Mouse (Mus musculus): ENCODE measurements at regions not wholly inside any gene's neighbourhood (a gene's known extent, or its start where the extent isn't known, plus 50 kb on each side); places are given as distances from the start of the nearest gene placed in this dataset.

DNA sequence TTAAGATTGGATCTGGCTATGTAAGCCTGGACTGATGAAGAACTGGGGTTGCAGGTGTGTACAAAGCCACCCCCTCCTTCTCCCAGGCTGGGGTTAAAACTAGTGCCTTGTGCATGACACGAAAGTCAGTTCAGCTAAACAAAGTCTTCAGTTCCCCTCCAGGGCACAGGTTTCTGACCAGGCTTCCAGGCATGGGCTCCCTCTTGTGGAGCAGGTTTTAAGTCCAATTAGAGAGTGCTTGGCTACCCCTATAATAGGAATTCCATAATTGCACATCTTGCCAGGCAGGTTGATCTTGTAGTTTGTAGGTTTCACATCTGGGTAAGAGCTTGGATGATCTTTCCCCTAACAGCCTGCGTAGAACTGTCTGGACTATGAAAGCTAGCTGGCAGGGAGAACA lies 285.2 kb upstream of the Npvf start:
- H3K79me2 ChIP-seq (replicated peaks; ENCODE audit: control insufficient read depth, extremely low read depth, insufficient read depth, poor library complexity, severe bottlenecking) = no peaks in the 10 kb centered on the region
- peak; percentile 24; the same call in 1 of the 2 replicates for TF ChIP-seq SMC3 (IDR thresholded peaks at IDR 0.05; ENCODE audit: low read depth, low read length)
- TF ChIP-seq RAD21 (IDR thresholded peaks at IDR 0.05; ENCODE audit: low read depth, low read length) = peak; percentile 13
- TF ChIP-seq CTCF (conservative IDR thresholded peaks at IDR 0.05 in 1 of 2, IDR thresholded peaks at IDR 0.05 in 1 of 2; ENCODE audit: low read depth in 2 of 2, low read length in 2 of 2) = peak in 1 of 2 experiments; percentile 51; a peak in 2 of 4 replicates
- no peak for TF ChIP-seq MAX (IDR thresholded peaks at IDR 0.05; ENCODE audit: low read length)
- no peak overlapping the region for H3K4me3 ChIP-seq (replicated peaks in 1 of 3; ENCODE audit: low read depth in 2 of 3, low read length in 2 of 3, poor library complexity in 1 of 3)
- in situ Hi-C loops (cut with MboI; ENCODE audit: low pct_ligation_motif_present, low pct_unique_long_range_greater_than_20kb, low sequenced_read_pairs) (loop anchor here (10.0 kb wide), 1 partner anchor 265 kb away; no protein-coding TSS in a partner anchor), dilution Hi-C loops (cut with MboI; ENCODE audit: extremely low pct_ligation_motif_present, extremely low pct_unique_long_range_greater_than_20kb, low sequenced_read_pairs) (no loop called here)
- no peaks in the 10 kb centered on the region for H3K9me3 ChIP-seq (replicated peaks; ENCODE audit: low read length)
- H3K4me2 ChIP-seq (ENCODE audit: insufficient read depth, low read depth, poor library complexity, severe bottlenecking) = no peak overlapping the region
- H3K9ac ChIP-seq (ENCODE audit: insufficient read depth, low read depth) = no peak overlapping the region
- H3K4me1 ChIP-seq (ENCODE audit: control insufficient read depth in 1 of 2, insufficient read depth in 2 of 2) = peaks cover 0 to 9% of the 10 kb centered on the region in 2 experiments; a peak in 1 of 4 replicates
- H3K27me3 ChIP-seq (replicated peaks) = no peaks in the 10 kb centered on the region
- no peaks in the 10 kb centered on the region for H3K36me3 ChIP-seq (replicated peaks in 1 of 2; ENCODE audit: control insufficient read depth in 1 of 2, insufficient read depth in 1 of 2, low read length in 1 of 2)
- peak; percentile 48 for DNase-seq (ENCODE audit: extremely low read depth)
- no peak overlapping the region for H3K27ac ChIP-seq (ENCODE audit: insufficient read depth, low read depth)

DNA sequence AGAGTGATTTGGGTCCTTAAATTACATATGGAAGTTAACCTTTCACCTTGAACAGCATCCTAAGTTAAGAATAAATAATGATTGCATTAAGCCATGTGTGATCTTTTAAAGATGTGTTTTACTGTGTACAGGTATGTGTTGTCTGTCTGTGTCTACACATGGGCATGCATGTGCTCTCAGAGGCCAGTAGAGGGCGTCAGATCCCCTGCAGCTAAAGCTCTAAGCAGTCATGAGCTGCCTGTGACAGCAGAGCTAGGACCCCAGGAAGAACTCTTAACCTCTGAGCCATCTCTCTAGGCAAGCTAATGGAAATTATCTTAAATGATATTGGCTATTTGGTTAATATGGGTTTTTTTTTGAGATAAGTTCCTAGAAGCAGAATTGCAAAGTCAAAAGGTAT lies 285.9 kb upstream of the Npvf start:
- no peak overlapping the region for H3K4me2 ChIP-seq (ENCODE audit: insufficient read depth, low read depth, poor library complexity, severe bottlenecking)
- in situ Hi-C loops (cut with MboI; ENCODE audit: low pct_ligation_motif_present, low pct_unique_long_range_greater_than_20kb, low sequenced_read_pairs) = no loop called here
- DNase-seq (ENCODE audit: extremely low read depth) = peak; percentile 13

DNA sequence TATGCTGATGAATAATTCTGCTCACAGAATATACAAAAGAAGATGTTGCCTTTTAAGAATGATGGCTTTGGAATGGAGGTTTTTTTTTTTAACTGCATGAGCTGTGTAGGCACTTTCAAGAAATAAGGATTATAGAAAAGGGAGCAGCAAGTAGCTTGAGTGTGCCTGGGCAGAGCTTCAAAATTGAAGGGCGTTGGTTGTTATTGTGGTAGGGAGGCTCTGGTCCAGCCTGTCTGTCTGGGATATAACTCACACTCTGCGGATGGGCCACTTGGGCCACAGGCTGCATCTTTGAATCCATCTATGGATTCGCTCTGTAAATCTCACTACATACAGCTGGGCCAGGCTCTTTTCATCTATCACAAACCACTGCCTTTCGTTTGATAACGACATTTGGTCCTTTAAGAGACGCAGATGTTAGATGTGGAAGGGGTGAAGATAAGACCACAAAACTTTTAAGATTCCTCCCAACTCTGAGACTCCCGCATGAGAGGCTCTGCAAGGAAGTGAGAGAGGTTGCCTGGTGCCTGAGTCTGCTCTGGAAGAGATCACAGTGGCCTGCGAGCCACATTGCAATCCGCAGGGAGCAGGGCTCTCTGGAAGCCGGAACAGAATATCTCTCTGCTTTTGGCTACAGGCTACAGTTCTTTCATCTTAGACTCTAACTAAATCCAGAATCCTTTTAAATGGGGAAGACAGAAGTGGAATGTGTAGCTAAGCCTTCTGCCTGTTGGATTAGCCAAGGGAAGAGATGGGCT lies 286.6 kb upstream of the Npvf start:
- no peak for DNase-seq (ENCODE audit: extremely low read depth)
- Histone ChIP-seq H3K9me3 (replicated peaks; ENCODE audit: low read length) (no peaks in the 10 kb centered on the region), H3K27ac (ENCODE audit: insufficient read depth, low read depth) (no peak overlapping the region), H3K27me3 (replicated peaks) (no peaks in the 10 kb centered on the region), H3K4me2 (ENCODE audit: insufficient read depth, low read depth, poor library complexity, severe bottlenecking) (no peak overlapping the region), H3K4me1 (ENCODE audit: control insufficient read depth in 1 of 2, insufficient read depth in 2 of 2) (peaks cover 0 to 12% of the 10 kb centered on the region in 2 experiments; a peak in 1 of 4 replicates), H3K79me2 (replicated peaks; ENCODE audit: control insufficient read depth, extremely low read depth, insufficient read depth, poor library complexity, severe bottlenecking) (no peaks in the 10 kb centered on the region), H3K9ac (ENCODE audit: insufficient read depth, low read depth) (no peak overlapping the region), H3K36me3 (replicated peaks in 1 of 2; ENCODE audit: control insufficient read depth in 1 of 2, insufficient read depth in 1 of 2, low read length in 1 of 2) (no peaks in the 10 kb centered on the region), H3K4me3 (replicated peaks in 1 of 3; ENCODE audit: low read depth in 2 of 3, low read length in 2 of 3, poor library complexity in 1 of 3) (no peak overlapping the region)
- in situ Hi-C loops (cut with MboI; ENCODE audit: low pct_ligation_motif_present, low pct_unique_long_range_greater_than_20kb, low sequenced_read_pairs) = no loop called here
- dilution Hi-C loops (cut with MboI; ENCODE audit: extremely low pct_ligation_motif_present, extremely low pct_unique_long_range_greater_than_20kb, low sequenced_read_pairs) = no loop called here
- TF ChIP-seq UBTF (IDR thresholded peaks at IDR 0.05; ENCODE audit: low read depth, low read length) (no peak), MAX (IDR thresholded peaks at IDR 0.05; ENCODE audit: low read length) (no peak), JUN (IDR thresholded peaks at IDR 0.05; ENCODE audit: insufficient read depth, low read depth, low read length) (no peak), ZMIZ1 (IDR thresholded peaks at IDR 0.05; ENCODE audit: low read depth, low read length) (no peak), KAT2A (IDR thresholded peaks at IDR 0.05; ENCODE audit: insufficient replicate concordance, low read length) (no peak), MEF2A (IDR thresholded peaks at IDR 0.05; ENCODE audit: borderline replicate concordance, low read depth, low read length) (no peak), SIN3A (IDR thresholded peaks at IDR 0.05; ENCODE audit: low read length) (no peak), RAD21 (IDR thresholded peaks at IDR 0.05; ENCODE audit: low read depth, low read length) (no peak), JUND (conservative IDR thresholded peaks at IDR 0.05; ENCODE audit: low read depth, low read length) (no peak), CHD1 (IDR thresholded peaks at IDR 0.05; ENCODE audit: low read depth, low read length) (no peak), MAZ (IDR thresholded peaks at IDR 0.05; ENCODE audit: low read depth, low read length) (no peak), USF2 (conservative IDR thresholded peaks at IDR 0.05; ENCODE audit: low read depth, low read length) (no peak), CTCF (conservative IDR thresholded peaks at IDR 0.05 in 1 of 2, IDR thresholded peaks at IDR 0.05 in 1 of 2; ENCODE audit: low read depth in 2 of 2, low read length in 2 of 2) (no peak), MXI1 (IDR thresholded peaks at IDR 0.05; ENCODE audit: low read depth, low read length) (no peak), MYC (IDR thresholded peaks at IDR 0.05; ENCODE audit: low read depth, low read length) (no peak), TBP (conservative IDR thresholded peaks at IDR 0.05; ENCODE audit: low read depth, low read length) (no peak), NRF1 (IDR thresholded peaks at IDR 0.05; ENCODE audit: low read depth, low read length) (no peak), EP300 (IDR thresholded peaks at IDR 0.05; ENCODE audit: low read length) (no peak), USF1 (IDR thresholded peaks at IDR 0.05; ENCODE audit: low read depth, low read length) (no peak), IRF4 (IDR thresholded peaks at IDR 0.05; ENCODE audit: low read depth, low read length) (no peak)

More for the DNA sequence above, 285.9 kb upstream of the Npvf start:
- no peaks in the 10 kb centered on the region for H3K36me3 ChIP-seq (replicated peaks in 1 of 2; ENCODE audit: control insufficient read depth in 1 of 2, insufficient read depth in 1 of 2, low read length in 1 of 2)
- no peaks in the 10 kb centered on the region for H3K79me2 ChIP-seq (replicated peaks; ENCODE audit: control insufficient read depth, extremely low read depth, insufficient read depth, poor library complexity, severe bottlenecking)
- H3K9ac ChIP-seq (ENCODE audit: insufficient read depth, low read depth) = no peak overlapping the region
- H3K27ac ChIP-seq (ENCODE audit: insufficient read depth, low read depth) = no peak overlapping the region
- H3K4me1 ChIP-seq (ENCODE audit: control insufficient read depth in 1 of 2, insufficient read depth in 2 of 2) = peaks cover 0 to 9% of the 10 kb centered on the region in 2 experiments; a peak in 1 of 4 replicates
- H3K9me3 ChIP-seq (replicated peaks; ENCODE audit: low read length) = no peaks in the 10 kb centered on the region
- H3K4me3 ChIP-seq (replicated peaks in 1 of 3; ENCODE audit: low read depth in 2 of 3, low read length in 2 of 3, poor library complexity in 1 of 3) = no peak overlapping the region
- no peaks in the 10 kb centered on the region for H3K27me3 ChIP-seq (replicated peaks)
- dilution Hi-C loops (cut with MboI; ENCODE audit: extremely low pct_ligation_motif_present, extremely low pct_unique_long_range_greater_than_20kb, low sequenced_read_pairs) = no loop called here
- peak; percentile 25 to 31; a peak in 2 of 4 replicates for TF ChIP-seq CTCF (conservative IDR thresholded peaks at IDR 0.05 in 1 of 2, IDR thresholded peaks at IDR 0.05 in 1 of 2; ENCODE audit: low read depth in 2 of 2, low read length in 2 of 2)
- TF ChIP-seq MAFK (IDR thresholded peaks at IDR 0.05; ENCODE audit: insufficient replicate concordance, low read length) = no peak
- no peak for TF ChIP-seq ZMIZ1 (IDR thresholded peaks at IDR 0.05; ENCODE audit: low read depth, low read length)
- 0 out of 2 replicates have a peak, but pooled peaks have one; percentile 7 for TF ChIP-seq SMC3 (IDR thresholded peaks at IDR 0.05; ENCODE audit: low read depth, low read length)
- no peak for TF ChIP-seq MAZ (IDR thresholded peaks at IDR 0.05; ENCODE audit: low read depth, low read length)
- no peak for TF ChIP-seq USF2 (conservative IDR thresholded peaks at IDR 0.05; ENCODE audit: low read depth, low read length)
- no peak for TF ChIP-seq EP300 (IDR thresholded peaks at IDR 0.05; ENCODE audit: low read length)
- TF ChIP-seq RAD21 (IDR thresholded peaks at IDR 0.05; ENCODE audit: low read depth, low read length) = peak; percentile 6
